Mouse (Mus musculus) liver, postnatal 0 days (tissue): ENCODE data around the gene Dqx1.

ENCODE experiments used
- CTCF ChIP-seq: sonication (generic); IDR thresholded peaks from 2 replicates; pipeline ENCODE4 v1.5.1; 2016; ENCODE audit warnings: antibody characterized with exemption, low read depth
- EP300 ChIP-seq: IDR thresholded peaks from 2 replicates; pipeline ENCODE4 v1.6.1; 2016; ENCODE audit warnings: antibody characterized with exemption, low read depth, mild to moderate bottlenecking

- TF ChIP-seq CTCF: no peak
- no peak for TF ChIP-seq EP300
Observed at GRCm38 (mm10) chr6:83040601-83041000, 17.0 kb upstream of the Dqx1 start.
